Mouse (Mus musculus): ENCODE results near the gene Megf11.

The Megf11 gene

DNA sequence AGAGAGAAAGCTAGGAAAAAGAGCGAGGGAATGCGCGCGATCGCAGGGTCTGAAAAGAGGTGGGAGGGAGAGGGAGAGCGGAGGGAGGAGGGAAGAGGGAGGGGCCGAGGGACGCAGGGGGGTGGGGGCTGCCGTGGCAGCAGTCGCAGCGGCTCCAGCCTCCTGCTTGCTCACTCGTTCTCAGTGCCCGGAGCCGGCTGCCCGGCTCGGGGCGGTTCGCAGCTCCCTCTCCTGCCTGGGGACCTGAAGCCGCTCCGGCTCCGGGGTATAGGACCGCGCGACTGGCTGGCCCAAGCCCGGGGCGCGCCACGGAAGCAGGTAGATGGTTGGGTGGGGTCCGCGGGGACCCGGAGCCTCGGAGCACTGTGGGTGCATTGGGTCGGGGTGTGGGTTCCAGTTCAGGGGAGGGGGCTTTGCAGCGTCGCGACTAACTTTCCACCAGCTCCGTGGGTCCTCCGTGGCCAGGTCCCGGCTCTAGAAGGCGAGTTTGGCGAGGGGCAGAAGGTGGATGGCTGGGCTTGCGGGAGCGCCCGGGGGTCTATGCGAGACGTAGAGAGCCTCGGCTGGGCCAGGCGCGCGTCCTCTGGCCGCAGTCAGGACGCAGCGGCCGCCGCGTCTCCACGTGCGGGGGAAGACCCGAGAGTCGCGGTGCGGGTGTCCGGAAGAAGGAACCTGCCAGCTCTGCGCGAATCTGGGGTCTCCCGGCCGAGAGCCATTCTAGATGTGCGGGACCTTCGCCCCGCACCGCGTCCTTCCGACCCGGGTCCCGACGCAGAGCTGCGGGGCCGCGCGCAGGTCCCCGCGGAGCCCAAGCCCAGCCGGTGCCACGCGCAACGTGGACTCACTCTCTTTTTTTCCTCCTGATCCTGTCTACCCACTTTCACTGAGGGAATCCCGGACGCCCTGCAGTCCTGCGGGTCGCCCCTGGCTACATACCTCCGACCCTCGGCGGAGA, at the start of gene Megf11:
Gene Megf11, plus strand, starts transcription at position 116 of the 955 bp plus-strand sequence.
- DNase-seq = peak; percentile 14 to 44

DNA sequence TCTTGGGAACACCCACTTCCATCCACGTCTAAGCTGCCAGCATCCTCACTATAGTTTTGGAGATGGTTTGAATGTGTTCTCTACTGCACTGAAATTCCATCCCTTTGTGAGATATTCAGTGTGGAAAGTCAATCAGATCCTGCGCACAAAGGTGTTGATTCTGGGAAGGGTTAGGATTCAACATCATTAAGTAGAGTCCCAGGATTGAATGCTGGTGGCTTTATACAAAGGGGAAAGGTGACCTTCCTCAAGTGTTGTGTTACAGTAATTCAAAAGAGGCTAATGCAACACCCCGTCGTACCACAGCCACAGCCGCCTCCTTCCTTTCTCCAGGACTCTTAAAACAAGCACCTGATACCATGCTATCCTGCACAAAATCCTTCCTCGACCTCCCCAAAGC, 49.6 kb upstream of the Megf11 start:
- DNase-seq = no peak

DNA sequence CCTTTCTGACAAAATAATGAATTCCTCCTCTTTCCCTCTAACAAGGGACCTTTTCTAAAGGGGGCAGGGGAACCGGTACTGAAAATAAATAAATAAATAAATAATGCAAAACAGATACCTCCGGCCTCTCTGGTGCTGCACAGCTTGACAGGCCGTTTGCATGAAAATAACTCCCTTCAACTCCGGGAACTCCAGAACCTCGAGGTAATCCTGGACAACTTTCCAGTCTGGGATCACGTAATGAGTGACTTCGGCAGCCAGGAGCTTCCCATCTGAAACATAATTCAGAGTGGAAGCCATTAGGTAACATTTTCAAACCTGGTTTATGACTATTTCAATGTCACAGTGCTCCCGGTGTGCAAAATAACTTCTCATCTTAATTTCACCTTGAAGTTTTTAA, 46.1 kb upstream of the Megf11 start:
- peak in 1 of 2 experiments; percentile 7 for DNase-seq

DNA sequence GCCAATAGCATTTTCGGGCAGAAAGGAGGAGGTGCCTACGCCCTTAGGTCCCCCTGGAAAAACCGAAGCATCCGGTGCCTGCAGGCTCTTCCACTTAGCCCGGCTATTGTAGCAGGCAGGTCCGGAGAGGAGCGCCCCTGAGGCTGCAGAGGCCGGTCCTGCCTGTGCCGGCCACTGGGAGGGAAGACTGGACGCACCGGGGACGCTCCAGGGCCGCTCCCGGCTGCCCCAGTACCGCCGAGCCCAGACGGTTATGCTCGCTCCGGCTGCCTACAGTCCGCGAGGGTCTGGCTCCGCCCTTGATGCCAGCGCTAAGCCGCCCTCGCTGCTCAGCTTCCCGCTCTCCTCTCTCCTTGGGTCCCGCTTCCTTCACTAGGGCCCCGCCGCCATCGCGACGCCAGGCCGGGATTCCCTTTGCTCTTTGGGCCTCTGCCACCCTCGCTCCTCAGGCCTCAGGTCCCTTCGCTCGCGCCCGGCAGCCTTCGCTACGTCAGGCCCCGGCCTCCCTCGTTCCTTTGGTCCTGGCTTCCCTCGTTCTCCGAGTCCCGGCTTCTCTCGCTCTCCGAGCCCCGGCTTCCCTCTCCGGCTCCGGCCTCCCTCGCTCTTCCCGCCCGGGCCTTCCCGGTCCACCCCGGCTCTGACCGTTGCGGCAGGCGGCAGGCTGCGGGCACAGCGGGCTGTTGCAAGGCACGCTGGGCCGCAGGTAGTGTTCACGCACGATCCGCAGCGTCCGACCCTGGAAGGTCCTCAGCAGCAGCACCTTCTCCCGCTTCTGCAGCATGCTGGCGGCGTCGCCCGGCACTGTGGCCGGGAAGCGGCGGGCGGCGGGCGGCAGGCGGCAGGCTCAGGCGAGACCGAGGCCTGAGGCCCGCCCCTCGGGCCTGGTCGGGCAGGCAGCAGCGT, 44.8 kb upstream of the Megf11 start:
- DNase-seq = peak; percentile 67 to 83

DNA sequence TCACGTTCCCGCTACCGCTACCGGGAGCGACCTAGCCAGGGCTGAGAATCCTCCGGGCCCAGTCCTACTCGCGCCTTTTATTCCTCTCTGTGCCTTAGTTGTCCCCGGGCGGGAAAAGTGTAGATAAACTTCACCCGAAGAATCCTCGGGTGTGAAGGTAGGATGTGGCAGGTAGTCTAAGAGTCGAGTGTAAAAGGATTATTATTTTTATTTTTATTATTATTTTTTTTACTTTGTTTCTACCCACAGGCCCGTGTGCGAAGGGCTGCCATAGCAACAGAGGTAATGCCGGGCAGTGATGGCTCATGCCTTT, 44.2 kb upstream of the Megf11 start, which contains the start of gene Dis3l:
Gene Dis3l, minus strand, starts transcription at position 35 of the 313 bp plus-strand sequence.
- no peak for DNase-seq

DNA sequence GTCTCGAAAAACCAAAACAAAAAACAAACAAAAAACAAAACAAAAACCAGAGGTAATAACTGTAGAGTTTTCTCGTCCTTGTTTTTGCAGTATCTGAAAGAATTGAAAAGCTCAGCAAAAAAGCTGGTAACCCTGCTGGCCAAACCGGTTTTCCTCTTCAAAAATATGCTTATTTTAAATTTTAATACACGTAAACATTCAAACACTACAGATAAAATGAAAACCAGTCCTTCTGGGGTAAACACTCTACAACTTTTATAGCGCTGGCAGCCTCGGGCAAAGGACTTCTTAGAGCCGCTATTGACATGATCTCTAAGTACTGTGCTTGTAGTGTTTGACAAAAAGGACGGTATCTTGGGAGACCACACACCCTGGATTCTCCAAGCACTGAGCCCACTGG, 43.8 kb upstream of the Megf11 start:
- DNase-seq = no peak

DNA sequence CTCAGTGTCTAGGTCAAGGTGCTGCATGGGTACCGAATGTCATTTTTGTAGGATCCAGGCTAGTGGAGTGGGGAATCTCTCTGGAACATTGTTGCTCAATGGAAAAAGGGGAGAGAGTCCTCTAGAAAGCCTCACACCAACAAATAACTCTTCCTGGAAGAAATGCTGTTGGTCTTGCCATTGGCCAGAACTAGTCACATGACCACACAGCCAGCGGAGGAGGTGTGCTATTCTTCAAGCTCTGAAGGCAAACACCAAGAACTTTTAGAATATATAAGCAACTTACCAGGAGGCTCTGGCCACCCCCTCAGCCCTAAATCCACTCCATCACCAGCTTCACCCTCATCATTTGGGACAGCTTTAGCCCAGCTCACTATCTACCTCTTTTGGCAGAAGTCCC, 41.8 kb upstream of the Megf11 start:
- DNase-seq = no peak

DNA sequence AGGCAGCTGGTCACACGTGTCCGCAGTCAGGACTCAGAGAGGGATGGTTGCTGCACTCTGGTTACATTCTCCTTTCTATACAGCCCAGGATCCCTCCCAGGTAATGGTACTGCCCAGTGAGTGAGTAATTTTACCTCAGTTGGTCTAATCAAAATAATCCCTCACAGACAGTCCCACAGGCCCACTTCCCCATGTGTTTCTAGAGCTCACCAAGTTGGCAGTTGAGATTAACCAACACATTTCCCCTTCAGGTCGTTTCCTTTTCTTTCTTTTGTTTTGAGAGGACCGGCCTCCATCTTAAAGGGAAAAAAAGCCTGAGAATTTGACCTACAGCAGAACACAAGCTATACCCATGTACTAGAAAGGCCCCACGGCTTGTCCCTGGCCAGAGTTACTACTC, 39.5 kb upstream of the Megf11 start:
- DNase-seq = no peak

DNA sequence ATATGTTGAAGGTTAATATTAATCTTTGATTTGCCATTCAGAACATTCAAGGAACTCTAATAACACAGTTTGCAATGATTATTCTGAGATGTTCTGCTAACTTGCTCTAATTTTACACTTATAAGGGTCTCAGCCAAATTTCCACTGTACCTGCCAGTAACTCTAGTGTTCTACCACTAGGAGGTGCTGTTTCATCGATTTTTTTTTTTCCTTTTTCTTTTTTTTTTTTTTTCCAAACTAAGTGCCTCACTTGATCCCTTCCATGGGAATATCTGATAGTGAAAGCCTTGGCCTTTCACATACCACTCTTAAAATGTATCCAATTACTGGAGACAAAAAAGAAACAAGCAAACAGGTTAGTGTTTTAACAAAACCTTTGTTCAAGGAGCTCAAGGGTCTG, 38.0 kb upstream of the Megf11 start:
- DNase-seq = no peak

DNA sequence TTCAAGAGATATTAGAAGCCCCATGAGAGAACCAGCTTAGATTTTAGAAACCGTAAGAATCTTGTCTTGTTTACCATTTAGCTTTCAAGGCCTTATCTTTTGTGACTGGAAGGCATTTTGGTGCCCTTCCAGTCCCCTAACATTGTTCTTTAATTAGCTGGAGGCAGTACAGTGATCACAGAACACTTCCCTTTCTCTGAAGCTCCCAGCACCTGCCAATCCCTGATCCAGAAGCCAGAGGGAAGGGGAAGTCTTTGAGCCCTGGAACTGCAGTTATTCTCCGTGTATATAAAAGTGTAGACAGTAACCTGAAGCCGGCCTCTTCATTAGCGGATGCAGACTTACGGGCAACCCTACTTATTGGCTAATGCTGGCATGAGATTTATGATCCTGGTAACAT, 35.9 kb upstream of the Megf11 start:
- DNase-seq = no peak

DNA sequence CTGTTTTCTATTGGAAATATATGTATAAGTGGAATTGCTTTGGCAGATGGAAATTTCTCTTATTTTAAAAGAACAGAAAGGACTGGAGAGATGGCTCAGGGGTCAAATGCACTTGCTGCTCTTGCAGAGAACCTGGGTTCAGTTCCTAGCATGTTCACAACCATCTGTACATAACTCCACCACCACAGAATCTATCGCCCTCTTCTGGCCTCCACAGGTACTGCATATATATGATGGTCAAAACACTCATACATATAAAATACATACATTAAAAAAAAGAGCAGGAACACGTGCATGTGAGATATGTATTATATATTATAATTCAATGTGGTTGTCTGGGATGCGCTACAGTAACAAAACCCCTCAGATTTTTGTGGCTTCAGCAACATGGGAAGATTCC, 34.2 kb upstream of the Megf11 start:
- DNase-seq = peak in 1 of 2 experiments; percentile 19

DNA sequence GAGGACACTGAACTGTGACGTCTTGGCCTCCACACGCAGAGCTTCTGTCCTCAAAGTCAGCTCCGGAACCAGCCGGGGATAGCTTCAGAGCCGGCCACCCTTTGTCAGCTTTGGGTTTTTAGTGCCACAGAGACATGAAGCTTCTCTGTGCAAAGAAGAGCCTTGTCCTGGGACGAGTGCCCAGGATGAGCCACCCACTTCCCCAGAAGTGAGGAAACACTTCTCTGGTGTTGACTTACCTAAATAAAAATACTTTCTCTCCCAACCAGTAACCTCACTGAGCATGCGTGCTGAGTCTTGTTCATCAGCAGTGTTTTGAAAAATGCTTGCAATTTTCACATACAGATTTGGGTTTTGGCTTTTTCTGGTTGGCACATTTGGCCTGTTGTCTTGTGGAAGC, 29.8 kb upstream of the Megf11 start:
- no peak for DNase-seq

DNA sequence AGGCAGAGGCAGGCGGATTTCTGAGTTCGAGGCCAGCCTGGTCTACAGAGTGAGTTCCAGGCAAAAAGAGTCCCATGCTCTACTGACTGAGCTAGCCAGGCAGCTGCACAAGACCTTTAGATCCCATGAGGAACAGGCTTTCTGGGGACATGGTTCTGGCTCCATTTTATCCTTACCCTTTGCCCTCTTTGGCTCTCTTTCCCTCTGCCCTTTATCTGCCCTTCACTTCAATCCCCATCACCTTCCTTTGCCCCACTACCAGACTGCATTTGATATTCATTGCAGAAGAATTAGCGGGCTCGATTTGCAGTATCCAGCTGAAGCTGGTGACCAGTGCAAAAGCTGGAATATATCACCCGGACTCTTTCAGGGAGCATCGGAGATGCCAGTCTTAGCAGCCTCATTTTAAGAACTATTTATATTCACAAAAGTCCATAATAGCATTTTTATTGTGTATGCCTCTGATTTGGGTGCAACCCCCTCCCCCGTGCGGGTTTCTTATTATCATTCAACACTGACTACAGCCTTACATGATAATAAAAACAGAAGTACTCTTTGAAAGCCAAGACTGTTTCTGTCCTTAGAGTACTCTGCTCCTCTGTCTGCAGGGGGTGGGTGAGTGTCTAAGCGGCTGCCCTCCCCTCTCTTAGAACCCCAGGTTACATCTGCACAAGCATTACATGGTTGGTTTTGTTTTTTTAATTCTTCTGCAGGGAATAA, 24.0 kb upstream of the Megf11 start:
- DNase-seq = no peak

DNA sequence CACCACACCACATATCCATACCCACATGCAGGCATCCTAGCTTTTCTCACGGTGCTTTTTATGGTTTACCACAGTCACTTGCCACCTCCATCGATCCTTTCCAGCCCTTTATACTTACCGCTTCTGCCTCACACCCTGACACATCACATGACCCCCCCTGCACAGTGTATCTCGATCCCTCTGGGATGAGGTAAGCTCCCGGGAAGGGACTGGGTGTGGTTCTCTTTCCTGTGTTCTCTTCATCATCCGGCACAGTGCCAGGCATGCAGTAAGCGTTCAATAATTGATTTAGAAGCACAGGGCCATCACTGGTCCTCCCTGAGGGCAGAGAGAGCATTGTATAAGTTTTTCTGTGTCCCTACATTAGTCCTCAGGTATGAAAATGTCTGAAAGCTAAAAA, 15.6 kb upstream of the Megf11 start:
- DNase-seq = no peak

DNA sequence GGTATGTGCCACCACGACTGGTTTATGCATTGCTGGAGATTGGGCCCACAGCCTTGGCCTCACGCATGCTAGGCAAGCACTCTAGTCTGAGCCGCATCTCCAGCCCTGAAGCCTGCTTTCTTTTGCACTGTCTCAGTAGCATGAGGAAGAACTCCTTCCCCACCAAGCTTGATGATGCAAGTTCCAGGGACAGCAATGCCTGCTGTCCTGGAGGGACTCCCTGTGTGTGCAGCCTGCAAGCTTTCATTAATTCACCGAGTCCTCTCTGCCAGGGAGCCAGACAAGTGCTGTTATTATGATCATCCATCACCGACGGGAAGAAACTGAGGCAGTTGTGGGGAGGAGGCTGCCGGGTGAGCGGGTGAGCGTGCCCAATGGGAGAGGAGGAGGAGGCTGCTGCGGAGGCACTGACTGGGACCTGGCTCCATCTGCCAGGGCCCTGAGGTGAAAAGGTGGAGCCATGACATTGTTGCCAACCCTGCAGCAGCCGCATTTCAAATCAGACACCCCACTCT, 14.1 kb upstream of the Megf11 start:
- DNase-seq = no peak

DNA sequence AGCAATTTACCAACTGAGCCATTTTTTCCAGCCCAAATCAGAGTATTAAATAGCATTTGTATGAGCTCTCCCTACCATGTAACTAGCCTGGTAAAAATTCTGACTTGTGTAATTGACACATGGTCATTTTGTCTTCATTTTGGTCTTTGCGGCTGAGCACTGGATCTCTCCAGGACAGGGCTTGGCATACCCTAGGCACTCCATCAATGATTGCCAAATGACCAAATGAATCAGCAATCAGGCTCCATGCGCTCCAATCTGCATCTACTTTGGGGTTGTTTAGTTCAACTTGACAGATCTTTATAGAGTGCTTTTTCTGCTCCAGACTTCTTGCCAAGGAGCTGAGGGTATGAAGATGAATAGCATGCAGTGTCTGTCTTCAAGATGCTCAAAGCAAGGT, 9.0 kb upstream of the Megf11 start:
- DNase-seq = peak; percentile 10 to 15

DNA sequence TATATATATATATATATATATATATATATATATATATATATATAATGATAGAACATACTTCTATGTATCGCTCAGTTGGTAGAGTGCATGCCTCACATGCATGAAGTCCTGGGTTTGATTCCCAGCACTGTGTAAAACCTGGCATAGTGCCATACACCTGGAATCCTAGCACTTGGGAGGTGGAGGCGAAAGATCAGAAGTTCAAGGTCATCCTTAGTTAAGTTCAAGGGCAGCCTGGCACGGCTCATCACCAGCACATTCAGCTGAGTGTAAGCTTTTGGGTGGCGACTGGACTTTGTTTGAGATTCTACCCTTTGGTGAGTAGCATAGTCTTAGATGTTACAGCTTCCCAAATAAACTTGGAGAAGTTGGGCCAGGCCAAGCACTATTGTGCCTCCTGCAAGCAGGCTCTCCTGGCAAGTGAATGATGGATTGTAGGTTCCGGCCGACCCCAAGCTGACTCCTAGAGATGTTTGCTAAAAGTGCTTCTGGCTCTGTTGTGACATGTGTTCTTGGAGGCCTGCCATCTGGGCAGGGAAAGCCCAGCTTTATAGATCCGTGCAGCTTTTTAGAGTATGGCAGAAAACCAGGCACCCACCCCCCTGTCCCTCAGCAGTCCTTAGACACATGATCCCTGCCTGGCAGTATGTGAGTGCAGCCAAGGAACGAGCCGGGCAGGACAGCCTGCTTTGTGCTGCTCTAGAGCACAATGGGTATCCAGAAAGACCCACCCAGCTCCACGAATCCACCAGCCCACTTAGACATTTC, 2.2 kb upstream of the Megf11 start:
- peak; percentile 5 to 27 for DNase-seq

DNA sequence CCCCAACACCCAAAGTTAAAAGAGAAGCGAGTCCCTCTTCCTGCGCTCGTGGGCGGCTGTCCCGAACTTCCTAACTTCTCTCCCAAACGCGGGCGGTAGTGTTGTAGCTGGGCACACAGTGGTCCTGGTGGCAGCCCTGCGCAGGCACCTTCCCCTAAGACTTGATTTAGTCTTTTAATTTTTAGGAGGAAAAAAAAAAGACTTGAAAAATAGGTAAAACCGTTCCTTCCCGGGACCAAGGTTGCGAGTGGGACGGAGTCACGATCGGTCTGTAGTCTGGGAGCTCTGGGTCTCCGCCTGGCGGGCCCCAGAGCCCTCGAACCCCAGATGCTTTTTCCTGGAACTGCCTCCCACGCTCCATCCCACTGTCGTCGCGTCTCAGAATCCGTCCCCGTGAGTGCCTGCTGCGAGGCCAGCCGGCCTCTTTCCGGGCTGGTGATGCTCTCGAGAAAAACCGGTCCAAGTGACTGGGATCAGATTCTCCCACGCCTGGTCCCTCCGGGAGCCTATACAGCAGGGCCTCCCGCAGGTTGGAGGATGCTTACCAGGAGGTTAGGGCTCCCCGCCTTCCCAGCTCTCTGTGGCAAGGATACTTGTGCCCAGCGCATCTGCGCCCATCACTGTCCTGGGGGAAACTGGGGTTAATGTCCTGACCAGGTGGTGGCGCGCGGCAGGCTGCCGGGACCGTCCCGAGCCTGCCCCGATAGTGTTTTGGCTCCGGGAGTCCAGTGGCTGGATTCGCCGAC, 1.2 kb downstream of the Megf11 start:
- no peak for DNase-seq

DNA sequence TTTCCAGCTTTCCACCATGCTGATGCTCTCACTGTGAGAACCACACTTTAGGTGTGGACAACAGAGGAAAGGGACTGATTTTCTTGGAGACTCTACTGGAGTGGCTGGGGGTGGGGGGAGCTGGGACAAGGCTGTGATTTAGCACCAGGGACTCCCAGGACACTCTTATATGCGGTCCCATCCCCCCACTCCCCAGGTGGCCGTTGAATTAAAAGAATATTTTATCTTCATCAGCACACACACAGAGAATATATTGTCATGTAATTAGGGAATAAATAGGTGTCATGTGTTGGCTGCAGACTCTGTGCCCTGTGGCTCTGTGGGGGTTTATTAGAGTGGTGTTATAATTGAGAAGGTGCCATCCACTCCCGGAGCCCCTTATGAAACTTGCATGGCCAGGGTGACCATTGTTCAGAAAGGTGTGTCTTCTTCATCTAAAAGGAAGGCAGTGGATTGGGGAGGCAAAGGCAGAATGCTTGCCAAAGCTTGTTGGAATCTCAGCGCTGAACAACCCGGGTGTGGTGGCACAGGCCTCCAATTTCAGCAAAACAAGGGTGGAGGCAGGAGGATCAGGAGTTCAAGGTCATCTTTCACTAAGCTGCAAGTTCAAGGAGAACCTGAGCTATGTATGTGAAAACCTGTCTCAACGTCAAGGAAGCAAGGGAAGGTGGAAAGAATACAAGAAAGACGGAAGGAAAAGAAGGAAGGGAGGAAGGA, 4.3 kb downstream of the Megf11 start:
- DNase-seq = no peak

DNA sequence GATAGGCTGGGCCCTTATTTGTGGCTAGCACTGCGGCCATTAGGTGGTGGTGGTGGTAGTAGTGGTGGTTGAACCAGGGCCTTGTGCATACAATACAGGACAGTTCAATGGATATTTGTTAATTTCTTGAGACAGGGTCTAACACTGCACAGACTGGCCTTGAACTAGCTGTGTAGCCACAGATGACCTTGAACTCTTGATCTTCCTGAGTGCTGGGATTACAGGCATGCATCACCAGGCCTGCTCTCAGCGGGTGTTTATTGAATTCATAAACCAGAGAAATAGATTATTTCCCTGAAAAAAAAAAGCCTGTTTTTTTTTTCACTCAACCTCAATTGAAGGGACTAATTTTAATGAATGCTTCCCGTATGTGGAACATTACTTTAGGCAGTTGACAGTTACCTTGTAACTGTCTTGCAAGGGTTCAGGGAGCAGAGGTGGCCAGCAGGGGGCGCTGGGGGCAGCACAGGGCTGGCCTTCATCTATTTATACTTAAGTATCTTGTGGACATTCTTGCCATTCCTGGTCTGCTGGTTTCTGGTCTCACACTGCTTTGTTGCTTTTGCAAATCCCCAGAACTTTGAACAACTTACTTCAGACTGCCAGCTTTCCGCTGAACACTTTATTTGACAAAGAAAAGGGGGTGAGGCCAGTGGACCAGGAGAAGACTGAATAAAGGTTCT, 8.6 kb downstream of the Megf11 start:
- DNase-seq = peak; percentile 78 to 94
